Mouse (Mus musculus) brain, embryonic 14.5 days (tissue): ENCODE data around the gene Lxn.

Experiments
- CTCF ChIP-seq: fragments of 200-500 bp; IDR thresholded peaks from 2 replicates; pipeline ENCODE4 v1.5.1; 2012; ENCODE audit warnings: inconsistent platforms, mild to moderate bottlenecking, moderate library complexity, borderline replicate concordance; ENCODE audit not compliant: insufficient read depth, insufficient read length; ENCODE audit errors: extremely low read depth
- POLR2A ChIP-seq: fragments of 200-500 bp; IDR thresholded peaks from 2 replicates; pipeline ENCODE4 v1.6.1; 2012; ENCODE audit warnings: mild to moderate bottlenecking, inconsistent platforms, borderline replicate concordance; ENCODE audit not compliant: poor library complexity, insufficient read depth, insufficient read length, severe bottlenecking; ENCODE audit errors: extremely low read depth

- TF ChIP-seq CTCF (no peak), POLR2A (no peak)
Measured at GRCm38 (mm10) chr3:67450601-67451210, 13.0 kb downstream of the Lxn start.
